ENCODE assay signal across 10 mouse cellular contexts in genomic region chr12:104472218-104472525, GRCm38 (mm10). TPM values are rescaled to one million over a fixed set of nuclear protein-coding genes. Genes with fewer than 3 reads are reported as not detected.
DNase-seq lines count a peak whose midpoint lies in the region; ATAC-seq and TF ChIP-seq lines count a peak whose summit lies in the region.
"Had no signal": no experiment of that assay in that cellular context is flagged by ENCODE, and none has a peak within 500 bp of the region (broad histone marks: within the 10 kb centered on the region; RNA-seq: fewer than 3 reads in every experiment).

No protein-coding gene starts in this region.

- TF ChIP-seq CTCF in heart, postnatal 0 days (IDR thresholded peaks at IDR 0.05; ENCODE audit: low read depth): no peak

- peak overlapping the region; percentile 55 for H3K4me3 ChIP-seq in heart, postnatal 0 days (ENCODE audit: low read depth, low read length)
- peak overlapping the region; percentile 69 for H3K4me3 ChIP-seq in embryonic facial prominence, embryonic 12.5 days
- peak overlapping the region; percentile 42 for H3K4me3 ChIP-seq in hindbrain, embryonic 16.5 days (ENCODE audit: low read length)
- peak overlapping the region; percentile 6; the same call in 1 of the 2 replicates for H3K4me3 ChIP-seq in midbrain, embryonic 15.5 days

- H3K27me3 ChIP-seq in heart, postnatal 0 days (ENCODE audit: control insufficient read depth, insufficient read depth, low read length): peaks cover 82% of the 10 kb centered on the region
- peaks cover 35% of the 10 kb centered on the region for H3K27me3 ChIP-seq in embryonic facial prominence, embryonic 12.5 days
- peaks cover 39% of the 10 kb centered on the region for H3K27me3 ChIP-seq in hindbrain, embryonic 16.5 days (replicated peaks; ENCODE audit: control insufficient read depth, insufficient read depth, low read length)
- peaks cover 71% of the 10 kb centered on the region for H3K27me3 ChIP-seq in midbrain, embryonic 15.5 days (replicated peaks)

- H3K4me1 ChIP-seq in heart, postnatal 0 days (ENCODE audit: control insufficient read depth, insufficient read depth): peaks cover 15% of the 10 kb centered on the region; the same call in 1 of the 2 replicates
- peaks cover 21% of the 10 kb centered on the region for H3K4me1 ChIP-seq in embryonic facial prominence, embryonic 12.5 days
- peaks cover 17% of the 10 kb centered on the region for H3K4me1 ChIP-seq in hindbrain, embryonic 16.5 days (ENCODE audit: control insufficient read depth, insufficient read depth, low read depth, low read length)
- H3K4me1 ChIP-seq in midbrain, embryonic 15.5 days: peaks cover 24% of the 10 kb centered on the region

- H3K27ac ChIP-seq in heart, postnatal 0 days (ENCODE audit: low read depth): no peak overlapping the region
- peak overlapping the region; percentile 96 for H3K27ac ChIP-seq in embryonic facial prominence, embryonic 12.5 days
- H3K27ac ChIP-seq in hindbrain, embryonic 16.5 days (ENCODE audit: low read depth, low read length): no peak overlapping the region
- no peak overlapping the region for H3K27ac ChIP-seq in midbrain, embryonic 15.5 days

- peak overlapping the region; percentile 79; the same call in 1 of the 2 replicates for H3K4me2 ChIP-seq in heart, postnatal 0 days (ENCODE audit: low read depth, low read length)
- peak overlapping the region; percentile 92 for H3K4me2 ChIP-seq in embryonic facial prominence, embryonic 12.5 days (replicated peaks)
- peak overlapping the region; percentile 72 for H3K4me2 ChIP-seq in hindbrain, embryonic 16.5 days (ENCODE audit: low read length)
- H3K4me2 ChIP-seq in midbrain, embryonic 15.5 days: peak overlapping the region; percentile 64

- no peaks in the 10 kb centered on the region for H3K36me3 ChIP-seq in heart, postnatal 0 days (replicated peaks; ENCODE audit: control insufficient read depth, insufficient read depth, low read length)
- no peaks in the 10 kb centered on the region for H3K36me3 ChIP-seq in embryonic facial prominence, embryonic 12.5 days
- H3K36me3 ChIP-seq in hindbrain, embryonic 16.5 days (ENCODE audit: control insufficient read depth, insufficient read depth, low read length): no peaks in the 10 kb centered on the region
- no peaks in the 10 kb centered on the region for H3K36me3 ChIP-seq in midbrain, embryonic 15.5 days (replicated peaks)

- 0 out of 2 replicates have a peak overlapping the region, but pooled peaks have one; percentile 20 for H3K9ac ChIP-seq in heart, postnatal 0 days (replicated peaks; ENCODE audit: low read depth, low read length)
- H3K9ac ChIP-seq in embryonic facial prominence, embryonic 12.5 days: peak overlapping the region; percentile 92
- H3K9ac ChIP-seq in hindbrain, embryonic 16.5 days (ENCODE audit: low read depth, low read length): no peak overlapping the region
- no peak overlapping the region for H3K9ac ChIP-seq in midbrain, embryonic 15.5 days

- no peak for ATAC-seq in heart, postnatal 0 days (ENCODE audit: insufficient read depth, low read depth)
- ATAC-seq in embryonic facial prominence, embryonic 12.5 days (ENCODE audit: insufficient number of reproducible peaks, insufficient read depth, low FRiP score, low TSS enrichment): no peak
- ATAC-seq in hindbrain, embryonic 16.5 days: peak; percentile 43; the same call in 1 of the 2 replicates
- no peak for ATAC-seq in midbrain, embryonic 15.5 days (replicated peaks)

- TF ChIP-seq EP300 in heart, postnatal 0 days (IDR thresholded peaks at IDR 0.05; ENCODE audit: low read depth): no peak

- WGBS in heart, postnatal 0 days: 4% methylated on average over 25 of the region's 25 CpGs
- WGBS in embryonic facial prominence, embryonic 12.5 days: 1% methylated on average over 25 of the region's 25 CpGs
- WGBS in hindbrain, embryonic 16.5 days: under 1% methylated on average over 25 of the region's 25 CpGs
- 2% methylated on average over 25 of the region's 25 CpGs for WGBS in midbrain, embryonic 15.5 days

- DNase-seq in heart, postnatal 0 days (ENCODE audit: low spot score): no peak
- no peak for DNase-seq in heart, adult 9 months (ENCODE audit: low spot score in 2 of 2)
- DNase-seq in adrenal gland, adult (ENCODE audit: inconsistent age in 2 of 2, low spot score in 1 of 2): no peak
- no peak for DNase-seq in gastrocnemius, postnatal 4 days (ENCODE audit: low spot score in 2 of 2)
- no peak for DNase-seq in right cerebral cortex, postnatal 25 days

- H3K9me3 ChIP-seq in heart, postnatal 0 days (replicated peaks; ENCODE audit: control insufficient read depth, low read length): no peaks in the 10 kb centered on the region
- H3K9me3 ChIP-seq in embryonic facial prominence, embryonic 12.5 days: no peaks in the 10 kb centered on the region
- H3K9me3 ChIP-seq in hindbrain, embryonic 16.5 days (ENCODE audit: control insufficient read depth, low read length): no peaks in the 10 kb centered on the region
- H3K9me3 ChIP-seq in midbrain, embryonic 15.5 days: no peaks in the 10 kb centered on the region

RNA-seq across cellular contexts. Expression of gene Gsc, which starts 1.0 kb away (rescaled TPM):
- not detected in 2 replicates for total RNA-seq in heart, postnatal 0 days (2014; rRNA removed; ENCODE audit: low replicate concordance)
- 0.21 TPM in 1 of 2 replicates, not detected in the other for polyA plus RNA-seq in heart, postnatal 0 days (2015; fragmentation: Nextera tagmentation; extraction: Ambion mirVana)
- 47.2 and 64.8 TPM in 2 replicates for polyA plus RNA-seq in embryonic facial prominence, embryonic 12.5 days (2016; fragmentation: Nextera tagmentation; extraction: Ambion mirVana)
- 0.24 and 0.29 TPM in 2 replicates for polyA plus RNA-seq in hindbrain, embryonic 16.5 days (2015; fragmentation: Nextera tagmentation; extraction: Ambion mirVana)
- 0.13 and 0.26 TPM in 2 replicates for polyA plus RNA-seq in midbrain, embryonic 15.5 days (2015; fragmentation: Nextera tagmentation; extraction: Ambion mirVana)
- total RNA-seq in gastrocnemius, postnatal 4 days (2021): 1 to 10 TPM in 1 of 2 experiments, under 1 TPM in 1; 0.41 to 1.3 TPM
- total RNA-seq: CH12.LX; layer of hippocampus, postnatal 14 days had no signal

Comparison
In these comparisons a context has a peak if more than half of its experiments do, and no peak if none do; other contexts are left out.
1. H3K4me3 ChIP-seq: peak in every context shown above with its lines; median percentile 69 in embryonic facial prominence, embryonic 12.5 days; 55 in heart, postnatal 0 days; 42 in hindbrain, embryonic 16.5 days; 6 in midbrain, embryonic 15.5 days.
2. H3K9ac ChIP-seq: peak in heart, postnatal 0 days (single experiment) and embryonic facial prominence, embryonic 12.5 days (single experiment); none in hindbrain, embryonic 16.5 days (single experiment) and midbrain, embryonic 15.5 days (single experiment).
3. RNA of gene Gsc, which starts 1.0 kb away (polyA plus RNA-seq): 47.2 to 64.8 TPM in embryonic facial prominence, embryonic 12.5 days; 0.13 to 0.26 TPM in midbrain, embryonic 15.5 days, 0.24 to 0.29 TPM in hindbrain, embryonic 16.5 days and 0.21 TPM in heart, postnatal 0 days; every median in the first group is over 10 times any median in the second.
4. Peak in every context shown above with its lines, with median percentiles within 50 percentile points of each other: H3K4me2 ChIP-seq.